Mouse (Mus musculus): Measurements from ENCODE around the gene Sp100.

- TF ChIP-seq CTCF (IDR thresholded peaks at IDR 0.05; ENCODE audit: borderline replicate concordance, insufficient read depth, low read length) (no peak), POLR2A (IDR thresholded peaks at IDR 0.05; ENCODE audit: low read depth, low read length) (no peak)
Observed at GRCm38 (mm10) chr1:85742916-85743505, 93.2 kb downstream of the Sp100 start.

Measured in embryonic fibroblast, embryonic 13.5 days (primary cell).